ENCODE assay signal across 8 mouse cellular contexts in genomic region chr11:75935819-75936430, GRCm38 (mm10). TPM values are rescaled to one million over a fixed set of nuclear protein-coding genes. Genes with fewer than 3 reads are reported as not detected.
DNase-seq lines count a peak whose midpoint lies in the region; ATAC-seq lines count a peak whose summit lies in the region.

No protein-coding gene starts in this region.

- 36% methylated on average over 7 of the region's 7 CpGs for WGBS in liver, embryonic 12.5 days (ENCODE audit: insufficient replicate concordance)
- 48% methylated on average over 7 of the region's 7 CpGs for WGBS in kidney, embryonic 14.5 days

- peaks cover 17% of the 10 kb centered on the region for H3K27me3 ChIP-seq in liver, embryonic 12.5 days (replicated peaks)
- no peaks in the 10 kb centered on the region for H3K27me3 ChIP-seq in kidney, embryonic 14.5 days (ENCODE audit: control insufficient read depth, insufficient read depth, low read length)

- H3K4me1 ChIP-seq in liver, embryonic 12.5 days = peaks cover 27% of the 10 kb centered on the region
- peaks cover 33% of the 10 kb centered on the region for H3K4me1 ChIP-seq in kidney, embryonic 14.5 days (ENCODE audit: control insufficient read depth, insufficient read depth, low read length)

- H3K4me2 ChIP-seq in liver, embryonic 12.5 days = no peak overlapping the region
- H3K4me2 ChIP-seq in kidney, embryonic 14.5 days (replicated peaks; ENCODE audit: low read depth, low read length) = no peak overlapping the region

- H3K27ac ChIP-seq in liver, embryonic 12.5 days = no peak overlapping the region
- peak overlapping the region; percentile 60; the same call in 1 of the 2 replicates for H3K27ac ChIP-seq in kidney, embryonic 14.5 days (ENCODE audit: low read depth, low read length)

- ATAC-seq in liver, embryonic 12.5 days = no peak
- ATAC-seq in kidney, embryonic 14.5 days (ENCODE audit: low FRiP score, low TSS enrichment) = 0 out of 2 replicates have a peak, but pooled peaks have one; percentile 29

- DNase-seq in liver = peak; percentile 53
- peak; percentile 90 for DNase-seq in adrenal gland, adult 8-10 months
- DNase-seq in heart, adult 8-10 months (ENCODE audit: low spot score) = peak; percentile 92
- DNase-seq in lung, postnatal 25 days (ENCODE audit: low spot score) = peak; percentile 95
- DNase-seq in thymus, postnatal 36 days = peak; percentile 45 to 51
- no peak for DNase-seq in left cerebral cortex, adult 11 months (ENCODE audit: low spot score)

- H3K9me3 ChIP-seq in liver, embryonic 12.5 days (replicated peaks) = no peaks in the 10 kb centered on the region
- no peaks in the 10 kb centered on the region for H3K9me3 ChIP-seq in kidney, embryonic 14.5 days (ENCODE audit: control insufficient read depth, low read length)

- no peak overlapping the region for H3K4me3 ChIP-seq in liver, embryonic 12.5 days
- H3K4me3 ChIP-seq in kidney, embryonic 14.5 days (ENCODE audit: low read length) = no peak overlapping the region

- H3K36me3 ChIP-seq in liver, embryonic 12.5 days = no peaks in the 10 kb centered on the region
- no peaks in the 10 kb centered on the region for H3K36me3 ChIP-seq in kidney, embryonic 14.5 days (ENCODE audit: control insufficient read depth, insufficient read depth, low read length)

- no peak overlapping the region for H3K9ac ChIP-seq in liver, embryonic 12.5 days
- H3K9ac ChIP-seq in kidney, embryonic 14.5 days (ENCODE audit: low read depth, low read length) = no peak overlapping the region

RNA-seq across cellular contexts. Expression of gene Rph3al, which starts 2.3 kb away (rescaled TPM):
- 0.57 and 0.68 TPM in 2 replicates for polyA plus RNA-seq in liver, embryonic 12.5 days (2016; fragmentation: Nextera tagmentation; extraction: Ambion mirVana)
- total RNA-seq in adrenal gland, adult 8-10 months (2022) = 10 to 100 TPM; 19.9 to 31.2 (median 21.9) TPM
- 10 to 100 TPM in 1 of 4 experiments, 1 to 10 TPM in 3; 6.8 to 13.9 (median 7.5) TPM for total RNA-seq in heart, adult 8-10 months (2022)
- 8.8 and 13.1 TPM in 2 replicates for polyA plus RNA-seq in kidney, embryonic 14.5 days (2014; fragmentation: Nextera tagmentation; extraction: Ambion mirVana)
